Mouse (Mus musculus): Measurements from ENCODE around the gene Fam222b.
"Not testable (repeated sequence)": the region's sequence is repeated elsewhere in the genome, so short reads cannot be mapped to it uniquely, and the experiment has no call there.

The Fam222b gene

DNA sequence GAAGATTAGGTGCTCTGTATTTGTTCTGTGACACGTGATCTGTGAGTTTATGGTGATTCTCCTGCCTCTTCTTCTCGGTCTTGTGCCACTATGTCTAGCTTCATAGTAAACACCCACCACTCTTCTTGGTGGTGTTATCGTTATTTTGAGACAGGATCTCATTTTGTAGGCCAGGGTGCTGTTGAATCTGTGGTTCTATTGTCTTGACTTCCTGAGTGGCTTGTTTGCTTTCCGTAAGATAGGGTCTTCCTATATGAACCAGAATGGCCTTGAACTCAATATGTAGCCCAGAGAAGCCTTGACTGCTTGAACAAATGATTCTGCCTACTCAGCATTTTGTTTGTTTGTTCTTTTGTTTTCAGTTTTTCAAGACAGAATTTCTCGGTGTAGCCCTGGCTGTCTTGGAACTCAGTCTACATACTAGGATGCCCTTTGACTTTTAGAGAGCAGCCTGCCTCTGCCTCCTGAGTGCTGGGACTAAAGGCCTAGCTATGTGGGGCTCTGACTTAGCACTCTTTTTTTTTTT, 6.6 kb upstream of the Fam222b start:
- DNase-seq (ENCODE audit: low spot score) = no peak

DNA sequence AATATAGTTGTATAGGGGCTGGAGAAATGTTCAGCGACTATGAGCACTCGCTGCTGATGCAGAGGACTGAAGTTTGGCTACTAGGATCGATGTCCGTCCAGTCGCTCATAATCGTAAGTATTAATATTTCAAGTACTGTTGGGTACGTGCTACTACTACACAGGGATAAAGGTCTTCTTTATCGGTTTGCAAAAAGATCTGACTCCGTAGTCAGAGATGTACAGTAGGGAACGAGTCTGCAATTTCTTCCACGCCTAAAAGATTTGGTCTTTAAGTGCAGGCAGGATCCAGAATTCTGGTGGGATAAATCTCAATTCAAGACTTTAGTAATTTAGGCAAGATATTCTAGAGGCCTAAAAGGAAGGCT, 340 bp upstream of the Fam222b start:
- DNase-seq (ENCODE audit: low spot score) = no peak

DNA sequence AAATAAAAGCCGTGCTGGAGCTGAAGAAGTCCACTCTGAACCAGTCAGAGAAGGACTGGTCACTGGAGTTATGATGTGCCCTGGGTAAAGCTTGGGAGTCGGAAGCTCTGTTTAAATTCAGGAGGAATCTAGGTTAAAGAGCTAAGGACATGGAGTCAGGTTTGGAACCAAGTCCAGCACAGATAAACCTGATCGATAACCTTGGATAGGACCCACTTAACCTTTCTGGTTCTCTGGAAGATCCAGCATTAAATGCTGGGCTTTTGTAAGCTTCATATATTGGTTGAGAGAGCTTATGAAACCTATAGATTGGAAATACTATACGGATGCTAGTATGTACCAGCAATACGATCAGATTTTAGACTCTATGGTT, 670 bp downstream of the Fam222b start:
- no peak for DNase-seq (ENCODE audit: low spot score)

DNA sequence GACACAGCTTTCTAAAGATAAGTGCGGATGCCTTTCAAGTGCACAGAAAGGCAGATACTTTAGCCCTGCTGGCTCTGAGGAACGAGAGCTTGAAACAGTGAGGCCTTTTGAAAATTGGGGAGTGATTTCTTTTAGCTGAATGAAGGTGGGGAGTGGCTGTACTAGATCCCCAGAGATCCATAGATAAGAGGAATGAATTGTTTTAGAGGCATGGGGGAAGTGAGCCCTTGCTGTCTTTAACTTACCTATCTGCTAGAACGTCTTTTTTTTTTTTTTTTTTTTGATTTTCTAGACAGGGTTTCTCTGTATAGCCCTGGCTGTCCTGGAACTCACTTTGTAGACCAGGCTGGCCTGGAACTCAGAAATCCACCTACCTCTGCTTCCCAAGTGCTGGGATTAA, 2.6 kb downstream of the Fam222b start:
- no peak for DNase-seq (ENCODE audit: low spot score)

DNA sequence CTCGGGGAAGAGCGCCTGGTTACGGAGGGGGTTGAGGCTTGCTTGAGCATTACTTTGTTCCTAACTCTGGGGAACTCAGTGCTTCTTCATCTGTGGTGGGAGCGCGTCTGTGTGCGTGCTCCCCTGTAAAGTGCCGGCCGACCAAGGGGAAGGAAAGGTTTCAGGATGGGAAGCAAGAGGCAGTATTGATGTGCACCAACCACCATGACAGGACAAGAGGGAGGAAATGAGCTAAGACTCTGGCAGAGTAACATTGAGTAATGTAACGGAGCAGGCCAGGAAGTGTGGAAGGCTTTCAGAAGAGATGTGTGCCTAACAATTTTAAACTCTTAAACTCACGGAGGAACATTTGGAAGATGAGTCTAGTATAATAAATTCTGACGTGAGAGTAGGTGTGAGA, 6.3 kb downstream of the Fam222b start:
- DNase-seq (ENCODE audit: low spot score) = no peak

DNA sequence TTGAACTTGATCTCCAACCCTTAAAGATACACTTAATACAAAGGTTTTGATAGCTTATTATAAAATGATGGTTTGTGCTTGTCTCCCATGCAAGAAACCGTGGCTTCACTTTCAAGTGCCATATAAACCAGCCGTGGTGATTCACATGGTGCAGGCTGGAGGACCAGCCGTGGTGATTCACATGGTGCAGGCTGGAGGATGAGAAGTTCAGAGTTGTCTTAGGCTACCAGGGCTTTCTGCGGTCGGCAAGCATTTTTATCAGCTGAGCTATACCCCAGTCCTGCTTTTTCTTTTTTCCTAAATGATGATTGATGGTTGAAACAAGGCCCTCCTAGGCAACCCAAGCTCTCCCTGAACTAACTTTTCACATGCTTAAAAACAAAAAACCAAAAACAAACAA, 7.7 kb downstream of the Fam222b start:
- DNase-seq (ENCODE audit: low spot score) = no peak

DNA sequence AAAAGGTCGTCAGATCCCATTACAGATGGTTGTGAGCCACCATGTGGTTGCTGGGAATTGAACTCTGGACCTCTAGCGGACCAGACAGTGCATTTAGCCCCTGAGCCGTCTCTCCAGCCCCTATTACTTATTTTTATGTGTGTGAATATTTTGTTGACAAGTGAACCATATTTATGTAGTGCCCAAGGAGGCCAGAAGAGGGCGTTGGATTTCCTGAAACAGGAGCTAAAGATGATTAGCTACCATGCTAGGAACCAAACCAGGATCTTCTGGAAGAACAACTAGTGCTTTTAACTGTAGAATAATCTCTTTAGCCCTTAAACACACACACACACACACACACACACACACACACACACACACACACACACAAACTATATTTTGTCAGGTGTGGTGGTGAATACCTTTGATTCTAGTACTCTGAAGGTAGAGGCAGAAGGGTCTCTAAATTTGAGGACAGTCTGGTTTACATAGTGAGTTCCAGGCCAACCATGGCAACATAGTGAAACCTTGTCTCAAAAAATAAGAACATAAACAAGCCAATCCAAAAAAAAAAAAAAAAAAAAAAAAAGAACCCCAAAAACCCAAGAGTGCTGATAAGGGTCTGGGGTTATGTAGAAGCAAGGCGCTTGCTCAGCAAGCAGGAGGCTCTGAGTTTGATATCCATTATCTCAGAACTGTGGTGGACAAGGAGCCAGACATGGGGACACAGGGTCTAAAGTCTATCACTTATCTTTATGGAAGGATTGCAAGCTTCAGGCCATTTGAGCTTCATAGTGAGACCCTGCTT, 8.7 kb downstream of the Fam222b start:
- DNase-seq (ENCODE audit: low spot score) = peak; percentile 28

DNA sequence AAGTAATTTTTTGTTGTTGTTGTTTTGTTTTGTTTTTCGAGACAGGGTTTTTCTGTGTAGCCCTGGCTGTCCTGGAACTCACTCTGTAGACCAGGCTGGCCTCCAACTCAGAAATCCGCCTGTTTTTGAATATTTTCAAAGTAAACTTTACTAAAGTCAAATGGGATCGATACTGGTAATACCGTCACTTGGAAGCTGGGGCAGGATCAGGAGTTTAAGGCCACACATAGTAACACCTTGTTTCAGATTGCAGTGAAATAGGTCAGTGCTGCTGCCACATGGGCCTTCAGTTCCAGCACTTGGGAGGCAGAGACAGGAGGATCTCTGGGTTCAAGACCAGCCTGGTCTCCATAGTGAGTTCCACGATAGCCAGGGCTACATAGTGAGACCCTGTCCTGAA, 10.0 kb downstream of the Fam222b start:
- DNase-seq (ENCODE audit: low spot score) = no peak

DNA sequence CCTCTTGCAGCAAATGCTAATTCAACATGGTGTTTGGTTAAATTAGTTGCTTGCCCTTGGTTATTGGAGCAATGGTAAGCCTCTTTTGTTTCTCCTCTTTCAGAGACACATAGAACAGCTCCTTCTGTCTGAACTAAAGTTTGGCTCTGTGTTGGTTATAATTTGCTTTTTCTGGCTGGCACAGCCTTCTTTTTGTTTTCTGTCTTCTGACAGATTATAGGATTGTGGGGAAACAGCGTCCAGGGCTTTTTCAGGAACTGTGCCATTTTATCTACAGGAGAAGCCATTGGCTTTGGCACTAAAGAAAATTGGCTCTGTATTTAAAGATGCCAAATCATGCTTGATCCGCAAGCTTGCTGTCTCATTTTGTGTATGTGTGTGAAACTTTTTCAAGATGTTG, 19.2 kb downstream of the Fam222b start:
- DNase-seq (ENCODE audit: low spot score) = no peak

DNA sequence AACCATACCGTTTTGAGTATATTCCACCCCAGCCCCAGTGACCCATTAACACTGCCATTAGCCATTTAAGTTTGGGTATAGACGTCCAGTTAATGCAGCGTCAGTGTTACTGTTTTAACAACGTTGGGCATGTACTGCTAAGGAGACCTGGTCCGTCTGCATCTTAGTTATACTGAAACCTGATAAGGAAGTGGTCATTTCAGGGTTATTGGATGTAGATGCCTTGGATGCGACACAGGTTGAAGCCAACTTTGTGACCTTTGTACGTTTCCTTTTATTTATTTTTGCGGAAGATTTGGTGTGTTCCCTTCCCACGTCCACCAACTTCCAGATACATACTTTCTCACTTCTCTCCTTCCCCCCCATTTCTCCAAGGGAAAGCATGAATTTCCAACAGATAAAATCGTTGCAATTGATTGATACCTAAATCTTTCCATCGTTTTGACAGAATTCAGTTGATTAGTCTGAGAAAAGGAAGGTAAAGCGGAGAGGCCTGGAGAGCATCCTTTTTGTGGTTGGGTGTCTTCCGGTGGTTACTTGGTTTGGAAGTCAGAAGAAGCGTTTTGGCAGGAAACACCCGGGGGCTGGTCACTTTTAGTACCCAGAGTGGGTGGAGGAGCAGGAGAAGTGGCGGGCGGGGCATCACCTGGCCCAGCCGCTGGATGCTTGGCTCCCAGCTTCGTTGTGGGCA, 20.4 kb downstream of the Fam222b start:
- DNase-seq (ENCODE audit: low spot score) = no peak

DNA sequence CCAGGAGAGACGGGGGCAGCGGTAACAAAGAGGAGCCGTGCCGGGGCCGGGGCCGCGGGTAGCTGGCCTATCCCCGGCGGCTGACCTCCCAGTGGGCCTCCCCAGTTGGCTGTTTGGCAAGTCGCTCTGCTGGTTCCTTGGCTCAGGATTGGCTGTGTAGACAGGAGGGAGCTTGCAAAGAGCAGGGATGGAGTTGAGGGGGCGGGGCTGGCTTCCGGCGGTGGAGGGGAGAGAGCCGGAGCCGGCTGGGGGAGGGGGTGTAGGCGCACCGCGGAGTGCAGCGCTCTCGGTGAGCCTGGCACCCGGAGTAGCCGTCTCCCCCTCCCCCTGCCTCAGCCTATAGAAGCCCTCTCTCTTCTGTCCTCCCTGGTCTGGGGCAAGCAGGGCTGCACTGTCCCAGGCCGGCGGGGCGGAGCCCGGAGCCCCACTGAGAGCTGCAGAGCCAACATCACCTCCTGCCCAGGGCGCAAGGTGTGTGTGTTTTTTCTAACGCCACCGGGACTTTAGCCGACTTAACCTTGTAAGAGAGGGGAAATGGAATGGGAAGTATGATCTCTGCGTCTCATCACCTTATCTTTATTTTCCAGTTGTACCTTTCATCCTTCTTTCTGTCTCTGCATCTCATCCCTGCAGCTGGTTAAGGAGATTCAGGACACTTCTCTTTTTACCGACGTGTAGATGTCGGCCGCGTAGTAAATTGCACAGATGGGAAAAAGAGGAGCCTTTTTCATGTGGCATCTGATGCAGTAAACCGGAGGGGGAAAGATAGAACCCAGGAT, 21.1 kb downstream of the Fam222b start:
- peak; percentile 98 for DNase-seq (ENCODE audit: low spot score)

DNA sequence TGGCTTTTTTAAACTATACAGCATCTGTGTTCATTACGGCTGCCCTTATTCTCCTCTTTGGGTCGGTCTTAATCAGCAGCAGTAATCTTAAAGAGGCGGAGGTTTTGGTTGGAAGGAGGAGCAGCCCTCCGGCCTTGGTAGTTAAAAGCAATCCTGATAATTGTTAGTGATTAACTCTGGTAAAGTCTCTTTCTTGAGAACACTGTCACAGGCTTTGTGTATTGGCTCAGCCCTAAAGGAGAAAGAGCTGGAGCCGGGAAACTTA, 21.6 kb downstream of the Fam222b start:
- DNase-seq (ENCODE audit: low spot score) = peak; percentile 23

DNA sequence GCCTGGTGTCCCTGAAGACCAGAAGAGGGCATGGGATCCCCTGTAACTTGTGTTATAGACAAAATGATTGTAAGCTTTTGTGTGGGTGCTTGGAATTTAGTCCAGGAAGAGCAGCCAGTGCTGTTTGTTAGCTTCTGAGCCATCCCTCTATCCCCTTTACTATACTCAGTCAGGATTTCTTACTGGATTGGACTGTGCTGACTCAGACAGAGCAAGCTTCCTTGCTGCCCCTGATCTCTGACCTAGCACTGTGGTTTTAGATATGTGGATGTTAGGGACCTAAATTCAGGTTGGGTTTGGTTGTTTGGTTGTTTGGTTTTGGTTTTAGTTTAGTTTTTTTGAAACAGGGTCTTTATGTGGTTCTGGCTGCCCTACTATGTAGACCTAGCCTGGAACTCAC, 24.0 kb downstream of the Fam222b start:
- no peak for DNase-seq (ENCODE audit: low spot score)

DNA sequence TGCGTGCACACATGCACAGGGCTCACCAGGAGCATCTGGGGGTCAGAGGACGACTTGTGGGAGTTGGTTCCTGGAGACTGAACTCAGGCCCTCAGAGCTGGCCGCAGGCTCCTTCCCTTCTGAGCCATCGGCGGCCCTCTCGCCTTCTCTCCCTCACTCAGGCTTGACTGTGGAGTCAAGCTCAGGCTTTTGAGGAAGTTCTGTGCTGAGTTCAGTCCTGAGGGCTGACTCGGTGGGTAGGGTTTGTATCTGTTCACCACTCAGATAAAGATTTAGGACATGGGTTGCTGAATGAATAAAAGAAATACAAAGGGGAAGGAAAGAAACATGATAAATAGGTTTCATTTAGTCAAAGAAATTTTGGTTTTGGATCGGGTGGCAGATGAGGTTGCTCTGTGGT, 25.4 kb downstream of the Fam222b start:
- no peak for DNase-seq (ENCODE audit: low spot score)

DNA sequence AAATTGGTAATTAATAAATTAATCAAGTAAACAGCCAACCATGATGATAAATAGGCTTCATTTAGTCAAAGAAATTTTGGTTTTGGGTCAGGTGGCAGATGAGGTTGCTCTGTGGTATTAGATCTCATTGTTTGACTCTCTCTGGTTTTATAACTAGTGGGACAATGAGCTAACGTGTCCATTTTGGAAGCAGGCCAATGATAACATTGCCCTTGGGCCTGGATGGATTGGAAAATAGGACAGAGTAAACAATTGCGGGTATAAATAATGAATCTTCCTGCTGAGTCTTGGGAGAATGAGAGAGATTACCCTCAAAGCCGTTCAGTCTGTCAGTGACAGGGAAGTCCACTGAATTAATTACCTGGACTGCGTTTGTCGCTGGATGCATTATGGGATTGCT, 26.7 kb downstream of the Fam222b start:
- DNase-seq (ENCODE audit: low spot score) = no peak

DNA sequence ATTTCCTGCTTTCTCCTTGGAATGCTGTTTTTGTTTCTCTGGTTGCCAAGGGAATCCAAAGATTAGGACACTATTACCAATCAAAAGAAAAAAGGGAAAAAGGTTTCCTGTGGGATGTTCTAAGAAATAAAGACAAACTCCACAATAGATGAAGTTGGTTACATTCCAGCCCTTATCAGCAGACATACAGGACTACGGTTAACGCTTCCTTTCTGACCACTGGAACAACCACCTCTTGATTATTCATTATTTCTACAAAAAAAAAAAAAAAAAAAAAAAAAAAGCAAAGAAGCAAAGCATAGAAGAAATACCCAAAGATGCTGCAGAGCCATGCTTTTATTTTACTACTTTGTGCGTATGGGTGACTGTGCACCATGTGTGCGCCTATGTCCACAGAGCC, 28.4 kb downstream of the Fam222b start:
- DNase-seq (ENCODE audit: low spot score) = no peak

DNA sequence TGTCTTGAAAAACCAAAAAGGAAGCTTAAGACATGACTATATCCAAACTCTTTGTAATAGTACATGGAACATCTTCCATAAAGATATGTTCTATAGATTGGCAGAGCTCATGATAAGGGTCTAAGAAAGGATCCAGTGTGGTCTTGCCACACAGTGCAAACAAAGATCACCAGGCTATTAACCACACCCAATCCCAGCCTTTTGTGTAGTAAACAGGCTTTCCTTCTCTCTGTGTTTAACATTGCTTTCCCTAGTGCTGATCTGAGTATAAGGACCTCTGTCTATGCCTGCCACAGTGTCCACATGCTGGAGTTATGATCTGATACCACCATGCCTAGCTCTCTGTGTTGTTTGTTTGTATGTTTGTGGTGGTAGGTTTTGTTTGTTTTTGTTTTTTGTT, 29.3 kb downstream of the Fam222b start:
- DNase-seq (ENCODE audit: low spot score) = no peak

DNA sequence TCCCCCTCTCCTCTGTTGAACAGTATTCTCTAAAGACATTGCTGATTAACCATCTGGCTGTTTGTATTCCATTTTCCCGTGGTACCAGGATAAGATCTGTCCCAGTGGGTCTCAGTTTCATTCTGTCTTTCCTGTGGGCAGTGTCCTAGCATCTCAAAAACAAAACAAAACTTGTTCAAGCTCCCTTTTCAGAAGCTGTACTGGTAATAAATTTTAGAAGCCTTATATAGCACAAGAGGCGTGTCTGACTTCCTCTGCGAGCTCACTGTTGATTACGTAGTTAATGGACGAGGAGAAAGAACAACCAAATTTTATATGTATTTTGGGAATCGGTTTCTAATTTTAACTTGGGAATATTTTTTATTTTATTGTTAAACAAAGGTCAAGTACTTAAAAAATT, 31.2 kb downstream of the Fam222b start:
- no peak for DNase-seq (ENCODE audit: low spot score)

DNA sequence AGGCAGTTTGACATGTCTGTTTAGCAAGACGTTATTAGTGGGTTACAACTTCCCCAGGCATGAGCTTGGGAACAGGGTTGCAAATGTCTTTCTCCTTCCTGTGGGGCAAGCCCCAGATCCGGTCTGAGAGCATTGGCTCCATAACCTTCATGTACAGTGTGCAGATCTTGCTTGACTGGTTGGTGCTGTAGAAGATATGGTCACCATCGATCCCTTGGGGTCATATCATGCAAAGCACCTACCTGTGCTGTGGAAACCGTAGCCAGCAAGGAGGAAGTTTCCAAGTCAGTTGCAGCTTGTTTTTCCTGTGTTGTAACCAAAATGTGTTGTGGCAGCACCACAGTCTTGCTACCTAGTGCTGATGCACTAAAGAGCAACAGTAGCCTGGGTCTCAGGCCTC, 32.3 kb downstream of the Fam222b start:
- no peak for DNase-seq (ENCODE audit: low spot score)

DNA sequence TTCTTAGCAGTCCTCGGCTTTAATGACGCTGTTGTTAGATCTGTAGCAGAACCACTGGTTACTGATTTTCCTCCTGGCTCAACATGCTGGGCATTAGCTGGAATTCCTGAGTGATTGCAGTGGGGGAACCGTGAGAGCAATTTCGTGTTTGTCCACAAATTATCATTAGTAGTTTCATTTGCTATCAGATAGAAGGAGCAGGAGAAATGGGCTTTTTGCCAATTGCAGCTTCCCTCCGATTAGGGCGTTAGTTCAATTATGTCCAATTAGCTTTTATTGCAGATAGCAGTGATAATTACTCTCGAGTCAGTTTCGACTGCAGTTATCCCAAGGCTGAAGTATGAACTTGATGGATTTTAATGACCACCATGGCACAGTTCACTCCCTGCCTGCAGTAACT, 35.0 kb downstream of the Fam222b start:
- DNase-seq (ENCODE audit: low spot score) = no peak

DNA sequence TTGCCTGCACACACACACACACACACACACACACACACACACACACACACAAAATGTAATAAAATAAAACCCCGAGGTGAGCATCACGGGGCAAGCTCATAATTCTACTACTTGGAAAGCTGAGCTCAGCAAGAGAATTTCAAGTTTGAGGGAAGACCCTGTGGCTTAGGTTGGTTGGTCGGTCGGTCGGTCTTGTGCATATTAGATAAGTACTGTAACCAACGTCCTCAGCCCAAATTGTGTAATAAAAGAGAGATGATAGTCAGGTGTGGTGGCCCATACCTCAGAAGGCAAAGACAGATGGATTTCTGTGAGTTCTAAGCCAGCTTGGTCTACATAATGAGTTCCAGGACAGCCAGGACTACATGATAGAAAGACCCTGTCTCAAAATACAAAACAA, 39.5 kb downstream of the Fam222b start:
- no peak for DNase-seq (ENCODE audit: low spot score)

DNA sequence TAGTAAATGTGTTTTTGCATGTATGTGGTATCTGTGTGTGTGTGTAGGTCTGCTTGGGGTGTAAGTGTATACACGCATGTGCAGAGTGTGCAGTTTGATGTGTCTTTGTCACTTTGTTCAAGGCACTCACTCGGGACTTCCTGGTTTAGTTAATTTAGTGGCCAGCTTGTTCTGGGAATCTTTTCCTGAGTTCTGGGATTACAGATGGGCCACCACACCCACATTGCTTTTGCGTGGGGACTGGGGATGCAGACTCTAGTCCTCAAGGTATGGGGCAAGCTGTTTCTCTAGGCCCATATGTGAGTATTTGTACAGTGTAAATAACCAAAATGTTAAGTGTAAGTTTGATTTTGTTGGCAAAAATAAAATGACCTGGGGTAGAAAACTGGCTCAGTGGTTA, 39.9 kb downstream of the Fam222b start:
- DNase-seq (ENCODE audit: low spot score) = no peak

DNA sequence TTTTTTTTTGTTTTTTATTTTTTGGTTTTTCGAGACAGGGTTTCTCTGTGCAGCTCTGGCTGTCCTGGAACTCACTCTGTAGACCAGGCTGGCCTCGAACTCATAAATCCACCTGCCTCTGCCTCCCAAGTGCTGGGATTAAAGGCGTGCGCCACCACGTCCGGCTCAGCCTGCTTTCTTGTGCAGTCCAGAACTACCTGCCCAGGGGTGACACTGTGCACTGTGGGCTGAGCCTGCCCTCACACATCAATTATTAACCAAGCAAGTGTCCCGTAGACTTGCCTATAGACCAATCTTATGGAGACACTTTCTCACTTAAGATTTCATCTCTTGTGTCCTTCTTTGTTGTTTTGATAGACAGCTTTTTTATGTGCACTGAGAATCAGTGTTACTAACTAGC, 40.9 kb downstream of the Fam222b start:
- DNase-seq (ENCODE audit: low spot score) = not testable (repeated sequence)

Measured in embryo, embryonic 10.5 days (tissue).